Mouse (Mus musculus) spleen, adult 2 months (tissue): ENCODE measurements around the gene Olfr353. TPM values are rescaled to one million over a fixed set of nuclear protein-coding genes. Genes with fewer than 3 reads are reported as not detected.

Source experiments
- DNase-seq, 2 experiments: peaks; one replicate each; pipeline versions ENCODE4 v3.0.0 to v3.0.0-alpha.2; 2012 to 2021; ENCODE audit warnings: low spot score in 2 of 2, low read depth in 1 of 2
- H3K27ac ChIP-seq: fragments of 200-500 bp; 2 replicates; pipeline ENCODE4 v1.5.1; 2012; ENCODE audit warnings: low read length, inconsistent platforms; ENCODE audit not compliant: insufficient read depth
- H3K27me3 ChIP-seq: fragments of 200-500 bp; 2 replicates; pipeline ENCODE4 v1.6.1; 2012; ENCODE audit warnings: mild to moderate bottlenecking, moderate library complexity, low read length, inconsistent platforms; ENCODE audit not compliant: control insufficient read depth, insufficient read depth
- H3K36me3 ChIP-seq: fragments of 200-500 bp; 2 replicates; pipeline ENCODE4 v1.6.1; 2012; ENCODE audit warnings: mild to moderate bottlenecking, low read length, inconsistent platforms; ENCODE audit not compliant: control insufficient read depth, insufficient read depth
- H3K4me1 ChIP-seq: fragments of 200-500 bp; 2 replicates; pipeline ENCODE4 v1.6.1; 2011; ENCODE audit warnings: inconsistent platforms; ENCODE audit not compliant: control insufficient read depth, insufficient read depth, insufficient read length
- H3K4me3 ChIP-seq: fragments of 200-500 bp; 2 replicates; pipeline ENCODE4 v1.5.1; 2011; ENCODE audit warnings: mild to moderate bottlenecking, inconsistent platforms; ENCODE audit not compliant: insufficient read depth, insufficient read length; ENCODE audit errors: extremely low read depth
- CTCF ChIP-seq: fragments of 200-500 bp; IDR thresholded peaks from 2 replicates; pipeline ENCODE4 v1.5.1; 2011; ENCODE audit warnings: mild to moderate bottlenecking, inconsistent platforms; ENCODE audit not compliant: insufficient read depth, insufficient read length, insufficient replicate concordance; ENCODE audit errors: extremely low read depth
- POLR2A ChIP-seq: fragments of 200-500 bp; IDR thresholded peaks from 2 replicates; pipeline ENCODE4 v1.6.1; 2011; ENCODE audit warnings: low read depth, low read length, inconsistent platforms
- WGBS: fragments of 180-500 bp; shearing (Covaris S2); methylation state at CpG from one replicate; pipeline ENCODE4 v1.1.7; 2018; 5-methylcytosine and 5-hydroxymethylcytosine counted together
- polyA plus RNA-seq: library from polyadenylated mRNA; depleted of rRNA; stranded (reverse); fragments of >200 nt; gene quantifications from 2 replicates; pipeline ENCODE4 v1.2.3, GENCODE M21; 2012; rRNA removed

Gene Olfr353
- polyA plus RNA-seq = not detected in 2 replicates

- H3K4me3 ChIP-seq = no peak within 1 kb of the TSS
- H3K36me3 ChIP-seq = no peaks in the 10 kb centered on the region
- H3K27ac ChIP-seq = no peak within 1 kb of the TSS
- no peaks in the 10 kb centered on the region for H3K4me1 ChIP-seq
- TF ChIP-seq POLR2A = no peak
- TF ChIP-seq CTCF = no peak
- H3K27me3 ChIP-seq = no peaks in the 10 kb centered on the region
- no peak for DNase-seq
Measured at GRCm38 (mm10) chr2:36892836-36893235, at the start of gene Olfr353. Olfr353 (minus strand) TSS chr2:36892936.

DNA sequence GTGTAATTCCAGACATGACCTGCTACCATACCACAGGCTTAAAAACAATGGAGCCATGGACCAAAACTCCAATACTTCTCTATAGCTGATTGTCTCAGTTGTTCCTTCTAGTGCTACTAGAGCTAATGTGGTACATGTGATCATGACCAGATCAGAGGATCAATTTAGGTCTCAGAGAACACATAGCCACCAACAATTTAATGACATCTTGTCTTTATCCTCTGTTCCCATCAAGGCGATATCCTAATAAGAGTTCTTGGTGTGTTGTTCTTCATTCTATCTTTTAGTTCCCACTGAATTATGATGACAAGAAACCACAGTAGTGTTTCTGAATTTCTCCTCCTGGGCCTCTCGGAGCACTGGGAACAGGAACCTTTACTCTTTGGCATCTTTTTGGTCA lies 44.1 kb upstream of the Olfr353 start, which contains the start of gene Olfr356:
TSS of gene Olfr356 (plus strand) at position 301 of the 400 bp plus-strand sequence.
- Histone ChIP-seq H3K4me1 (no peaks in the 10 kb centered on the region), H3K27ac (no peak within 1 kb of the TSS), H3K36me3 (no peaks in the 10 kb centered on the region), H3K27me3 (no peaks in the 10 kb centered on the region), H3K4me3 (no peak within 1 kb of the TSS)
- no peak for DNase-seq
- 87% methylated on average over 2 of the region's 2 CpGs for WGBS
- TF ChIP-seq CTCF = no peak
- no peak for TF ChIP-seq POLR2A

- DNase-seq = no peak
- TF ChIP-seq CTCF (no peak), POLR2A (no peak)
Measured at GRCm38 (mm10) chr2:36928797-36929196, 36.1 kb upstream of the Olfr353 start, which contains the start of gene Olfr355. Olfr355 (minus strand) TSS chr2:36928897.

GRCm38 (mm10) chr2:36905380-36905779 lies 12.6 kb upstream of the Olfr353 start, which contains the start of gene Olfr354:
Olfr354 (plus strand) TSS chr2:36905680.
- Histone ChIP-seq H3K27me3 (no peaks in the 10 kb centered on the region), H3K36me3 (no peaks in the 10 kb centered on the region), H3K4me1 (no peaks in the 10 kb centered on the region), H3K4me3 (no peak within 1 kb of the TSS), H3K27ac (no peak within 1 kb of the TSS)
- no peak for TF ChIP-seq CTCF
- TF ChIP-seq POLR2A = no peak
- no peak for DNase-seq

More at GRCm38 (mm10) chr2:36928797-36929196, 36.1 kb upstream of the Olfr353 start, which contains the start of gene Olfr355:
- Histone ChIP-seq H3K4me1 (no peaks in the 10 kb centered on the region), H3K36me3 (no peaks in the 10 kb centered on the region), H3K27me3 (no peaks in the 10 kb centered on the region), H3K27ac (no peak within 1 kb of the TSS), H3K4me3 (no peak within 1 kb of the TSS)

- Histone ChIP-seq H3K36me3 (no peaks in the 10 kb centered on the region), H3K27me3 (no peaks in the 10 kb centered on the region), H3K27ac (no peak overlapping the region), H3K4me1 (no peaks in the 10 kb centered on the region), H3K4me3 (no peak overlapping the region)
- TF ChIP-seq POLR2A = no peak
- no peak for TF ChIP-seq CTCF
- no peak for DNase-seq
Measured at GRCm38 (mm10) chr2:36897114-36897513, 4.4 kb upstream of the Olfr353 start.

GRCm38 (mm10) chr2:36868160-36868559 lies 24.6 kb downstream of the Olfr353 start, which contains the start of gene Olfr352:
Olfr352 (plus strand) TSS chr2:36868460.
- TF ChIP-seq POLR2A (no peak), CTCF (no peak)
- Histone ChIP-seq H3K27me3 (no peaks in the 10 kb centered on the region), H3K4me3 (no peak within 1 kb of the TSS), H3K27ac (no peak within 1 kb of the TSS), H3K36me3 (no peaks in the 10 kb centered on the region), H3K4me1 (no peaks in the 10 kb centered on the region)
- WGBS = 87% methylated on average over 1 of the region's 1 CpGs
- no peak for DNase-seq

GRCm38 (mm10) chr2:36862560-36862959 lies 30.2 kb downstream of the Olfr353 start, which contains the start of gene Olfr351:
Olfr351 (minus strand) TSS chr2:36862660.
- Histone ChIP-seq H3K36me3 (no peaks in the 10 kb centered on the region), H3K27ac (no peak within 1 kb of the TSS), H3K4me3 (no peak within 1 kb of the TSS), H3K4me1 (no peaks in the 10 kb centered on the region), H3K27me3 (no peaks in the 10 kb centered on the region)
- WGBS = 93% methylated on average over 1 of the region's 1 CpGs
- no peak for DNase-seq
- no peak for TF ChIP-seq CTCF
- no peak for TF ChIP-seq POLR2A

DNA sequence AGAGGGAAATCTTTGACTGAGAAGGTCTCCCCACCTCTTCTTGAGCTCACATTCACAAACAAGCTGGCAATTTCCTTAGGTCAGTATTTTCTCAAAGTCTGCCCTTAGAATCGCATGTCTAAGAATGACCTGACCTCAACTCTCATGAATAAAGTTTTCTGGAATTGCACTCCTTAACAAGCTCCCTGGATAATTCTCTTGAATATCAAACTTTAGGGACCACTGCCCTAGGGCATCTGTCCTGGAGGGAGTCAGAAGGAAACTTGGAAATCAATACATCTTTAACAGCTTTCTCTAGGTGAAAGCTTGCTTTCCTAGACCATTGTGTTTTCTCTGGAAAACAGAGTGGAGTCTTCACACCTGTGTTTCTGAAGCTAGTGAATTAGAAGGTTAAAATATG lies 46.7 kb downstream of the Olfr353 start, which contains the start of gene Olfr350:
TSS of gene Olfr350 (plus strand) at position 301 of the 400 bp plus-strand sequence.
- no peak within 1 kb of the TSS for H3K27ac ChIP-seq
- H3K4me3 ChIP-seq = no peak within 1 kb of the TSS
- 86% methylated on average over 1 of the region's 1 CpGs for WGBS
- H3K4me1 ChIP-seq = no peaks in the 10 kb centered on the region
- no peaks in the 10 kb centered on the region for H3K27me3 ChIP-seq
- no peak for DNase-seq
- TF ChIP-seq CTCF (no peak), POLR2A (no peak)
- H3K36me3 ChIP-seq = no peaks in the 10 kb centered on the region

Other genes with a start within 250 kb of the Olfr353 start
- not detected in 2 replicates for gene Olfr346, start 207.1 kb downstream of the Olfr353 start, polyA plus RNA-seq
- not detected in 2 replicates for gene Olfr347, start 161.0 kb downstream of the Olfr353 start, polyA plus RNA-seq
- not detected in 2 replicates for gene Olfr348, start 108.7 kb downstream of the Olfr353 start, polyA plus RNA-seq
- gene Olfr50, start 102.4 kb downstream of the Olfr353 start, polyA plus RNA-seq = not detected in 2 replicates
- not detected in 2 replicates for gene Olfr3, start 75.9 kb downstream of the Olfr353 start, polyA plus RNA-seq
- not detected in 2 replicates for gene Olfr350, start 46.6 kb downstream of the Olfr353 start, polyA plus RNA-seq
- not detected in 2 replicates for gene Olfr351, start 30.3 kb downstream of the Olfr353 start, polyA plus RNA-seq
- not detected in 2 replicates for gene Olfr352, start 24.5 kb downstream of the Olfr353 start, polyA plus RNA-seq
- gene Olfr354, start 12.7 kb upstream of the Olfr353 start, polyA plus RNA-seq = not detected in 2 replicates
- gene Olfr355, start 36.0 kb upstream of the Olfr353 start, polyA plus RNA-seq = not detected in 2 replicates
- gene Olfr356, start 44.2 kb upstream of the Olfr353 start, polyA plus RNA-seq = not detected in 2 replicates
- gene Olfr357, start 100.9 kb upstream of the Olfr353 start, polyA plus RNA-seq = not detected in 2 replicates
- gene Olfr358, start 116.4 kb upstream of the Olfr353 start, polyA plus RNA-seq = not detected in 2 replicates
- gene Olfr360, start 172.8 kb upstream of the Olfr353 start, polyA plus RNA-seq = not detected in 2 replicates
- not detected in 2 replicates for gene Olfr361, start 196.4 kb upstream of the Olfr353 start, polyA plus RNA-seq
- gene Olfr362, start 225.0 kb upstream of the Olfr353 start, polyA plus RNA-seq = not detected in 2 replicates
- not detected in 2 replicates for gene Olfr364-ps1, start 246.4 kb upstream of the Olfr353 start, polyA plus RNA-seq